Mouse (Mus musculus): ENCODE results near the gene Ehmt2. TPM values are rescaled to one million over a fixed set of nuclear protein-coding genes. Genes with fewer than 3 reads are reported as not detected.

Gene Ehmt2
- polyA plus RNA-seq (2017; shearing (Covaris generic)): 49.8 TPM

DNA sequence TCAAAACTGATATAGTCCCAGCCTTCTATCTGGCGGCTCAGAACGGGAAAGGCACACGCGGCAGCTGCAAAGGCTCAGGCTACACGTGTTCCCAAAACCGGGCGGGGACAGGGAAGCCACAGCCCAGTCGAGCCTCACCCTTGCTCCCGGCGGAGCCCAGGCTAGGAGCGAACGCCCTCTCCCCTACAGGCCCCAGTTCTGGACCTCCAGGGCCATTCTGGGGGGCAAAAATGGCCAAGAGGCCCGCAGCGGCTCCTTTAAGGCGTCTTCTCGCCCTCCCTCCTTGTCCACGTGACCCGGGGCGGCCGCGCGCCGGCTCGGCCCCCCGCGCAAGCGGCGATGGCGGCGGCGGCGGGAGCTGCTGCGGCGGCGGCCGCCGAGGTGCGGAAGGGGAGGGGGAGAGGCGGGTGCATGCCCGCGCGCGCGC, at the start of gene Ehmt2, which contains the start of gene C2:
Gene Ehmt2, plus strand, starts transcription at position 310 of the 427 bp plus-strand sequence.
Gene C2, minus strand, starts transcription at position 106 of the 427 bp plus-strand sequence.

DNA sequence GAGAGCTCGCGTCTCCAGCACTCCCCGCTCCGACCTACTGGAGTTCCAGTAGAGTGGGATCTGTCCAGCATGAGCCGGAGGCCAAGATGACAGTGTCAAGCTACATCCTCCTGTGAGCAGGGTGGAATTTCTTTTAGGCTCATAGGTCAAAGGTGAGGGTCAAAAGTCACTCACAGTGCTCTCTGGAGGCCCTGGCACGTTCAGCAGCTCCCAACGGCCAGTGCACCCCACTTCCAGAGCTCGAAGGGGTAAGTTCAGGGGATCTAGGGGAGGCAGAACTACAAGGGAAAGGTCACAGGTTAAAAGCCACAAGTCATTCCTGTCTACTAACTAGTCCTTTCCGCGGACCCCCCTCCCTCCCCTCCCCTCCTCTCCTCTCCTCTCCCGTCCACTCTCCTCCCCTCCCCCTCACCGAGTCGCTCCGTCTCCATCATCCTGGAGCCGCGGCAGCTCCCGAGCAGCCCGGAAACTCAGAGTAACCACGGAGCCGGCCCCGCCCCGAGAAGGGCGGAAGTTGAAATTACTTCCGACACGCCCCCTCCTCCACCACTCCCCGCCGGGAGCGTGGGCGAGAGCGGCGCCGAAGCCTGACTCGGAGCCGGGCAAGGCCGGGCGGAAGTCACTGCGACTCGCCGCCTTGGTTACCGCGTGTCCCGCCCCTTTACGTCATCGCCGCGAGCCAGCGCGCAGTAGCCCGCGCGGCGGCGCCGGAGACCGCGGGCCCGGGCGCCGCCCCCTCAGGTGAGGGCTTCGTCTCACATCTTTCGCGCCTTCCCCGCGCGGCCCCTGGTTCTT, 48.4 kb upstream of the Ehmt2 start, which contains the start of the genes Skiv2l and Nelfe:
Gene Skiv2l, minus strand, starts transcription at position 489 of the 795 bp plus-strand sequence.
Gene Nelfe, plus strand, starts transcription at position 670 of the 795 bp plus-strand sequence.

DNA sequence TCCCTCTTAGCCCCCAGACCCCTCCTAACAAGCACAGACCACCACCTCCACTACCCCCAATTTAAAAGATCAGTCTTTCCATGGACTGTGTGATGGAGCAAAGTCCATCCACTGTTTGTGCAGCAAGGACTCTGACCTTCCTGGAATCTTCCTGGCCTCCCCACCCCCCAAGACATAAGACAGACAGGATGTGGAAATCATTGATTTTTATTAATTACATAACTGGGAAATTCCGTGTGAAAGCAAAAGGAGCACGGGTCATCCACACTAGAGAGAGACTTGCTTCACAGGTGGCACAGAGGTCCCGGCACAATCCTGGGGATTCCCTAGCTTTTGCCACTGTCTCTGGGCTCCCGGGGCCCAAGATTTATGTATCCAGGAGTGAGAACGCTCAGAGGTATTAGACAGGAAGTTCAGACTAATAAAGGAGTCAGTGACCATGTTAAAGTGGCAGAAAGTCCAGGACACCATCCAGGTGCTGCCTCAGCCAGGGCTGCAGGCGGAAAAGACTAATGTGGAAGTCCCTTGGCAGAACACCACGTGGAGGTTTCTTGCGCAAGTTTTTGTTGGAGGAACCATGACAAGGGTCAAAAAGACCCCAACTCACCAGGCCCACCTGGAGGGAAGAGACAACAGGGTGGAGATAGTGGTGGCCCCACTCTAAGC, 35.7 kb upstream of the Ehmt2 start, which contains the start of gene Cfb:
Gene Cfb, minus strand, starts transcription at position 103 of the 666 bp plus-strand sequence.

DNA sequence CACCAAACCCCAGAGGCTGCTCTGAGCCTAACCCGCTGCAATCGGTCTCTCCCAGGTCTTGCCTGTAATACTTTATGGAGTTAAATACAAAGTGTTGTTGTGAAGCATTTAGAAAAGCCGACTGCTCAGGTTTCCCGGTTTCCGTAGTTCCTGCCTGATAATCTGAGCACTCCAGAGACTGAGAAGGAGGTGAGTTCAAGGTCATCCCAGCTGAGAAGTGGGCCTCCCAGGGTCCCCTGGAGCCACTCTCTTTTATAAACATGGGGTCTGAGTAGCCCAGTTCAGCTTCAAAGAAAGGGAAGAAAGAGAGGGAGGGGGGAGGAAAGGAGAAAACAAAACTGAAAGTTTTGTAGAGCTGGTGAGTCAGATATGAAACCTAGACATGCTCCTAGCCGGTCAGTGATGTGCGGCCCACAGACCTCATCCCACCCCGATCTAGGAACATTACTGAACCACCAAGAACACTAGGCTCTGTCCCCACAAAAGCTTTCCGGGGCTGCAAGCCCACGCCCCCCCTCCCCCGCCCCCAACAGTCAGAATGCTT, 18.9 kb upstream of the Ehmt2 start, which contains the start of gene Zbtb12:
Gene Zbtb12, plus strand, starts transcription at position 148 of the 544 bp plus-strand sequence.

DNA sequence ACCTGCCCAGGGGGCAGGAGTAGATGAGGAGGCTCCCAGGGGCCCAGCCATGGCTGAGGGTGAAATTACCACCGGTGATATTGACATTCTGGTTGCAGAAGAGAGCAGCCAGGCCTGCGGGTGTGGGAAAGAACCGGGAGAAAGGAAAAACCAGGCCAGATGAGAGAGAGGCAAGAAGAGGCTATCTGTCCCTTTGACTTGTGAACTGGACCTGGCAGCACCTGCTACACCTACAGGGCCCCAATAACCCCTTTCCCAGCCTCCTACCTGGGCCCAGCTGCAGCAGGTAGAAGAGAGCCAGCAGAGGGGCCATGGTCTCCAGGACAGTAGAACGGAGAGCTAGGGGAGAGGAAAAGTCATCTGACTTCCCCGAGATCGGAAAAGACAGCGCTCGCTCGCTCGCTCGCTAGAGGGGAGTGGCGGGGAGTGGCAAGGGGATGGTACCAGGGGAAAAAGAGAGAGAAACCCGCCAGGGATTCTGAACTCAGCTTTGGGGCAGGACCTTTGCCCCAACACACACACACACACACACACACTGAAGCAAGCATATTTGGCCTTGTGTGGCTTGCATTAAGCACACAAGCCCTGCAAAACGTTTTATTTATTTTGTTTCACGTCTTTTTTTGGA, 16.5 kb upstream of the Ehmt2 start, which contains the start of gene Gm20547:
Gene Gm20547, minus strand, starts transcription at position 360 of the 628 bp plus-strand sequence.

DNA sequence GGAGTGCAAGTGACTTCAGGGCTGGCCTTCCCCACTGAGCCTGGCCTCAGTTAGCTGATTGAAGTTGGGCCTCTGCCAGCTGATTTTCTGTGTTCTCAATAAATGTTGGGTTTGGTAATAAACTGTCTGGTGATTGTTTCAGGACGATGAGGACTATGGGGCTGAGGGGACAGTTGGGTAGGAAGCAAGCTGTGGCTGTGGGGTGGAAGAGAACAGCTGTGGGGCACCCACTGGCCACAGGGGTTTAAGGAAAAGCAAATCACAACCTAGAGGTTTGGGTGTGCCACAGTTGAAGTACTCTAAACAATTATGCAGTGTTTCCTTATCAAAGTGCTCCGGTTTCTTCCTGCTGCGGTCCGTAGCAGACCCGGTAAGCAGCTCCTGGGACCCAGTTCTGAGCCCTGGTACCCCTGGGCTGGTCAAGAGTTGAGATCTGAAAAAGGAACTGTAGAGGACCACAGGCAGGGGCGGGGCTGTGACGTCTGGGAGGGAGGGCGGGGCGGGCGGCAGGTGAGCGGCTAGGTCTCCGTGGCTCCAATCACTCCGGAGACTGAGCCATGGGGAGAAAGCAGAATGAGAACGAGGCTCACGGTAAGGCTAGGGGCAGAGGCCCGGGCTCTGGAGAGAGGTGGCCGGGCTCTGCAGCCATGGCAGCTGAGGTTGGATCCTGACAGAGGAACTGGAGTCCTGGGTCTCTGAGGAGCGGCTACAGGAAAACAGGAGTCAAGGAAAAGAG, 15.8 kb downstream of the Ehmt2 start, which contains the start of gene Slc44a4:
Gene Slc44a4, plus strand, starts transcription at position 537 of the 736 bp plus-strand sequence.

DNA sequence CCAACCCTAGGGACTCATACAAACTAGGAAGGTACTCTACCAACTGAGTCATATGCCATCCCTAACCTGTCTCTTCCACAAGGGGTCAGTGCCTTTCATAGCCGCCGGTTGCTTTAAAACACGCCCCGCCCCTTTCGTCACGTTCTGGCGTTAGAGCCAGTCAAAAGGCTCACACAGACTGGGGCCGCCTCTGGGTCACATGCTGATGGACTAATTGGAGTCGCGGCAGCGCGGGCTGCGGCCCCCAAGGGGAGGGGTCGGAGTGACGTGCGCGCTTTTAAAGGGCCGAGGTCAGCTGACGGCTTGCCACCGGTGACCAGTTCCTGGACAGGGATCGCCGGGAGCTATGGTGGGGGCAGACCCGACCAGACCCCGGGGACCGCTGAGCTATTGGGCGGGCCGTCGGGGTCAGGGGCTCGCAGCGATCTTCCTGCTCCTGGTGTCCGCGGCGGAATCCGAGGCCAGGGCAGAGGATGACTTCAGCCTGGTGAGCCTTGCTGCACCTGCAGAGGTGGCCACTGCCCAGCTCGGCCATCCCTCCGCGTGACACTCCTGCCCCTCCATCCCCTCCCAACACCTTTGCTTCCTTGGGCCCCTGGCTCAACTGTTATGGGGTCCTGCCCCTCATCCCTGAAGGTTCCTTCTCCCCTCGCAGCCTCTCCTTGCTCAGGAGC, 32.9 kb downstream of the Ehmt2 start, which contains the start of gene Neu1:
Gene Neu1, plus strand, starts transcription at position 193 of the 674 bp plus-strand sequence.

DNA sequence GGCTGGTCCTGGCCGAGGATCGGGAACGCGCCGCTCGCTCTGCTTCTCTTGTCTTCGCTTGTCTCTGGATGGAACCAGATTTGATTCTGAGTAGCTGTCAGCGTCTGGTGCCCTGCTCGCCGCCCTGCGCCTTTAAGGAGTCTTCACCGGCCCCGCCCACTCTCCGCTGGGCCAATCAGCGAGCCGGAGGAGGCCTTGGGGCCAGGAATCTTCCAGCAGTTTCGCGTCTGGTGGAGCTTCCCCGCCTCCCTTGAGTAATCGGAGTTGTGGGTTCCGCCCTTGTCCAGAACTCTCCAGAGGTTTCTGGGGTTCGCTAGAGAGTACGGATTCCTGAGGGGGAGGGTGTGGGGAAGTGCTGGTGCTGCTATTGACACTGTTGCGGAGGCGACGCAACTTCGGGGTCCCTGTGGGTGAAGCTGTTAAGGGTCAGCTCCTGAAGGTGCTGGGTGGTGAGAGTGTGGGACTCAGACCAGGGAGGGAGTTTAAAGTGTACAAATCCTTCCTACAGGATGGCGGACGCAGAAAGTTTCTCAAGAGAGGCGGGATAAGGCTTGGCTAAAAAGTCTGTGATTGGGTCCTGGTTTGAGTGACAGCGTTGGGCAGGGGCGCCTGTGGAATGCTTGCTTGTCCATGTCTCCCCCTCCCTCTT, 61.0 kb downstream of the Ehmt2 start, which contains the start of gene Hspa1b:
Gene Hspa1b, minus strand, starts transcription at position 109 of the 649 bp plus-strand sequence.

Other genes starting within 250 kb of the Ehmt2 start
- gene Tnxb, start 227.9 kb upstream of the Ehmt2 start, polyA plus RNA-seq (2017; shearing (Covaris generic)): not detected
- gene C4b, start 154.6 kb upstream of the Ehmt2 start, polyA plus RNA-seq (2017; shearing (Covaris generic)): not detected
- gene Cyp21a1, start 93.9 kb upstream of the Ehmt2 start, polyA plus RNA-seq (2017; shearing (Covaris generic)): not detected
- gene Stk19, start 61.5 kb upstream of the Ehmt2 start, polyA plus RNA-seq (2017; shearing (Covaris generic)): 18.7 TPM
- gene Dxo, start 61.5 kb upstream of the Ehmt2 start, polyA plus RNA-seq (2017; shearing (Covaris generic)): 89.1 TPM
- gene Skiv2l, start 48.3 kb upstream of the Ehmt2 start, polyA plus RNA-seq (2017; shearing (Covaris generic)): 137 TPM
- 27.2 TPM for gene Nelfe, start 48.1 kb upstream of the Ehmt2 start, polyA plus RNA-seq (2017; shearing (Covaris generic))
- not detected for gene Cfb, start 36.0 kb upstream of the Ehmt2 start, polyA plus RNA-seq (2017; shearing (Covaris generic))
- gene Zbtb12, start 19.0 kb upstream of the Ehmt2 start, polyA plus RNA-seq (2017; shearing (Covaris generic)): 0.32 TPM
- gene Gm20547, start 16.4 kb upstream of the Ehmt2 start, polyA plus RNA-seq (2017; shearing (Covaris generic)): not detected
- not detected for gene C2, start 204 bp upstream of the Ehmt2 start, polyA plus RNA-seq (2017; shearing (Covaris generic))
- gene Slc44a4, start 16.0 kb downstream of the Ehmt2 start, polyA plus RNA-seq (2017; shearing (Covaris generic)): not detected
- 116 TPM for gene Neu1, start 32.8 kb downstream of the Ehmt2 start, polyA plus RNA-seq (2017; shearing (Covaris generic))
- gene Hspa1b, start 60.8 kb downstream of the Ehmt2 start, polyA plus RNA-seq (2017; shearing (Covaris generic)): 785 TPM
- gene Gm20481, start 71.4 kb downstream of the Ehmt2 start, polyA plus RNA-seq (2017; shearing (Covaris generic)): 42.4 TPM
- 403 TPM for gene Hspa1a, start 73.7 kb downstream of the Ehmt2 start, polyA plus RNA-seq (2017; shearing (Covaris generic))
- 0.17 TPM for gene Hspa1l, start 74.2 kb downstream of the Ehmt2 start, polyA plus RNA-seq (2017; shearing (Covaris generic))
- gene Lsm2, start 83.4 kb downstream of the Ehmt2 start, polyA plus RNA-seq (2017; shearing (Covaris generic)): 59.4 TPM
- gene Vars, start 102.5 kb downstream of the Ehmt2 start, polyA plus RNA-seq (2017; shearing (Covaris generic)): 151 TPM
- gene Vwa7, start 118.1 kb downstream of the Ehmt2 start, polyA plus RNA-seq (2017; shearing (Covaris generic)): not detected
- not detected for gene Sapcd1, start 129.5 kb downstream of the Ehmt2 start, polyA plus RNA-seq (2017; shearing (Covaris generic))
- 4.4 TPM for gene Msh5, start 148.3 kb downstream of the Ehmt2 start, polyA plus RNA-seq (2017; shearing (Covaris generic))
- gene Clic1, start 151.5 kb downstream of the Ehmt2 start, polyA plus RNA-seq (2017; shearing (Covaris generic)): 228 TPM
- 0.95 TPM for gene Ddah2, start 160.6 kb downstream of the Ehmt2 start, polyA plus RNA-seq (2017; shearing (Covaris generic))
- not detected for gene Ly6g6c, start 166.9 kb downstream of the Ehmt2 start, polyA plus RNA-seq (2017; shearing (Covaris generic))
- gene Mpig6b, start 167.7 kb downstream of the Ehmt2 start, polyA plus RNA-seq (2017; shearing (Covaris generic)): not detected
- not detected for gene Ly6g6e, start 178.4 kb downstream of the Ehmt2 start, polyA plus RNA-seq (2017; shearing (Covaris generic))
- not detected for gene Ly6g6d, start 179.6 kb downstream of the Ehmt2 start, polyA plus RNA-seq (2017; shearing (Covaris generic))
- not detected for gene Ly6g6f, start 187.1 kb downstream of the Ehmt2 start, polyA plus RNA-seq (2017; shearing (Covaris generic))
- 90.2 TPM for gene Abhd16a, start 190.8 kb downstream of the Ehmt2 start, polyA plus RNA-seq (2017; shearing (Covaris generic))
- not detected for gene Ly6g5c, start 209.8 kb downstream of the Ehmt2 start, polyA plus RNA-seq (2017; shearing (Covaris generic))
- 1.2 TPM for gene Ly6g5b, start 217.0 kb downstream of the Ehmt2 start, polyA plus RNA-seq (2017; shearing (Covaris generic))
- gene Gpank1, start 223.0 kb downstream of the Ehmt2 start, polyA plus RNA-seq (2017; shearing (Covaris generic)): 64.4 TPM
- 190 TPM for gene Csnk2b, start 223.6 kb downstream of the Ehmt2 start, polyA plus RNA-seq (2017; shearing (Covaris generic))
- gene D17H6S53E, start 227.9 kb downstream of the Ehmt2 start, polyA plus RNA-seq (2017; shearing (Covaris generic)): 0.75 TPM
- gene Apom, start 233.6 kb downstream of the Ehmt2 start, polyA plus RNA-seq (2017; shearing (Covaris generic)): not detected
- gene Bag6, start 236.7 kb downstream of the Ehmt2 start, polyA plus RNA-seq (2017; shearing (Covaris generic)): 77.8 TPM